Mouse (Mus musculus) hindbrain, embryonic 13.5 days (tissue): ENCODE data around the gene Klc4. TPM values are rescaled to one million over a fixed set of nuclear protein-coding genes. Genes with fewer than 3 reads are reported as not detected.

Source experiments
- ATAC-seq: fragments of 200-750 bp; cut with Nextera tagmentation; 2 replicates; pipeline ENCODE4 v1.8.0; 2017; ENCODE audit warnings: moderate TSS enrichment; ENCODE audit not compliant: low FRiP score
- H3K27ac ChIP-seq: fragments of 300-500 bp; sonication (generic); 2 replicates; pipeline ENCODE4 v1.5.1; 2015; ENCODE audit warnings: inconsistent platforms, mild to moderate bottlenecking, moderate library complexity
- H3K27me3 ChIP-seq: fragments of 300-500 bp; sonication (generic); 2 replicates; pipeline ENCODE4 v1.6.1; 2015; ENCODE audit warnings: mild to moderate bottlenecking, inconsistent platforms
- H3K36me3 ChIP-seq: fragments of 300-500 bp; sonication (generic); 2 replicates; pipeline ENCODE4 v1.6.1; 2015; ENCODE audit warnings: mild to moderate bottlenecking, inconsistent platforms
- H3K4me1 ChIP-seq: fragments of 300-500 bp; sonication (generic); replicated peaks from 2 replicates; pipeline ENCODE4 v1.6.1; 2015; ENCODE audit warnings: inconsistent platforms
- H3K4me2 ChIP-seq: fragments of 300-500 bp; sonication (generic); 2 replicates; pipeline ENCODE4 v1.6.1; 2015; ENCODE audit warnings: inconsistent platforms, mild to moderate bottlenecking, moderate library complexity
- H3K4me3 ChIP-seq: fragments of 300-500 bp; sonication (generic); 2 replicates; pipeline ENCODE4 v1.5.1; 2015; ENCODE audit warnings: mild to moderate bottlenecking, inconsistent platforms
- H3K9ac ChIP-seq: fragments of 300-500 bp; sonication (generic); 2 replicates; pipeline ENCODE4 v1.6.1; 2015; ENCODE audit warnings: mild to moderate bottlenecking, inconsistent platforms
- H3K9me3 ChIP-seq: fragments of 300-500 bp; sonication (generic); 2 replicates; pipeline ENCODE4 v1.6.1; 2016; ENCODE audit warnings: inconsistent platforms
- WGBS: fragments of 180-500 bp; shearing (Covaris S2); methylation state at CpG from one replicate; pipeline ENCODE4 v1.1.7; 2015; 5-methylcytosine and 5-hydroxymethylcytosine counted together
- polyA plus RNA-seq: library from polyadenylated mRNA; unstranded; fragments of >200 nt; fragmentation: Nextera tagmentation; extraction: Ambion mirVana; gene quantifications from 2 replicates; pipeline ENCODE4 v1.2.1, GENCODE M21; 2015

The Klc4 gene
- polyA plus RNA-seq, 1 experiment from 2014 or later: 45.9 TPM

DNA sequence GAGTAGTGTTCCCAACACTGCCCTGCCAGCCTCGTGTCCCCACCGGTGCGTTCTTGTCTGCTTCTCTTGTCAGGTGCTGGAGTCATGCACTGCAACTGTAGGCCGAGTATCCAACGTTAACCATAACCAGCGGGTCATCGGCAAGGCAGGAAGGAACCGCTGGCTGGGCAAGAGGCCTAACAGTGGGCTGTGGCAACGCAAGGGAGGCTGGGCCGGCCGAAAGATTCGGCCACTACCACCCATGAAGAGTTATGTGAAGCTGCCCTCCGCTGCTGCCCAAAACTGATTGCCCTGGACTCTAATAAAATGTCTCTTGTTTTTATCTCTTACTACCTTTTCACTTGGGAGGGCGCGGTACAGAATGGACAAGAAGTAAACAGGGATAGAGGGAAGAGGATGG, 4.0 kb upstream of the Klc4 start:
- H3K4me2 ChIP-seq: peak overlapping the region; percentile 85
- H3K4me3 ChIP-seq: peak overlapping the region; percentile 72
- peaks cover 67% of the 10 kb centered on the region for H3K4me1 ChIP-seq
- peak overlapping the region; percentile 95 for H3K9ac ChIP-seq
- no peaks in the 10 kb centered on the region for H3K9me3 ChIP-seq
- peak overlapping the region; percentile 97 for H3K27ac ChIP-seq
- 41% methylated on average over 15 of the region's 15 CpGs for WGBS
- no peak for ATAC-seq
- H3K36me3 ChIP-seq: peaks cover 30% of the 10 kb centered on the region
- H3K27me3 ChIP-seq: no peaks in the 10 kb centered on the region

DNA sequence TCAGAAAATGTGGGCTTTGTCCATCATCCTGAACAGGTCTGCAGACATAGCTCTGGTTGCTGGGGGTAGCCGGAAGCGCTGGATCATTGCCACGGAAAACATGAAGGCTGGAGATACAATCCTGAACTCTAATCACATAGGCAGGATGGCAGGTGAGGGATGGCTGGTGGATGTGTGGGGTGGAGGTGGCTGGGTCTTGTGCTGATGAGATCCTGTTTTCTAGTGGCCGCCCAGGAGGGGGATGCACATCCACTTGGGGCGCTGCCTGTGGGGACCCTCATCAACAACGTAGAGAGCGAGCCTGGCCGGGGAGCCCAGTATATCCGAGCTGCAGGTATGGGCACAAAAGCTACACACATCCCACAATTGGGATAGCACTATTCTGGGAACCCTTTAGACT, 2.6 kb upstream of the Klc4 start:
- no peaks in the 10 kb centered on the region for H3K27me3 ChIP-seq
- peaks cover 69% of the 10 kb centered on the region for H3K4me1 ChIP-seq

DNA sequence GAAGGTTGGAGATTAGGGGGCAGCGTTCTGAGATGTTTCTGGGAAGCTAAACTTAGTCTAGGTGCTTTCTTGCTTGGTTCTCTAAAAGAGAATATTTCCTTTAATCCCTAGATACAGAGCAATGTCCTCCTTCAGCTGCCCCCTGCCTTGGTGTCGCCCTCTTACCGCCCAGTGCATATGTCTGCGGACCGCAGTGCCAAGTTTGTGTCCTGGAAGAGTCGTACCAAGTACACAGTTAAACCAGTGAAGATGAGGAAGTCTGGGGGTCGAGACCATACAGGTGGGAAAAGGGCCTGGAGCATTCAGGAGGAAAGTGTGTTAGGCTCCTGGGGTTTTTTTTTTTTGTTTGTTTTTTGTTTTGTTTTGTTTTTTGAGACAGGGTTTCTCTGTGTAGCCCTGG, 1.5 kb upstream of the Klc4 start:
- Histone ChIP-seq H3K4me3 (peak overlapping the region; percentile 75; the same call in 1 of the 2 replicates), H3K4me1 (peaks cover 59% of the 10 kb centered on the region)
- WGBS: 95% methylated on average over 7 of the region's 7 CpGs

More for the DNA sequence above, 2.6 kb upstream of the Klc4 start:
- Histone ChIP-seq H3K27ac (no peak overlapping the region), H3K9me3 (no peaks in the 10 kb centered on the region), H3K36me3 (peaks cover 16% of the 10 kb centered on the region), H3K4me2 (no peak overlapping the region), H3K9ac (peak overlapping the region; percentile 31; the same call in 1 of the 2 replicates), H3K4me3 (no peak overlapping the region)
- WGBS: 88% methylated on average over 9 of the region's 9 CpGs
- no peak for ATAC-seq

DNA sequence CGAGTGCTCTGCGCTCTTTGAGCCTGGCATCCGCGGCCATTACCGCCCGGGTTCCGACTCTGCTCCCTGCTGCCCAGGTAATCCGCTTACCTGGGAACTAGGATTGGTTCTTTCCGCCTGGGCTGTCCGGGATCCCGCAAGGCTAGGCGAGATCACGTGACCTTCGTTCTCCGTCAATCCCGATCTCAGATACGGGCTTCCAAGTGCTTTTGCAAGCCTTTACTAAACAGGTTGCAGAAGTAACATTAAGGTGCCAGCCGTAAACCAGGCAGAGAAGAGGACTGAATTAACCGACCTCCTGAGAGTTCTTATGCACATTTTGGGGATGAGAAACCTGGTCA, 470 bp upstream of the Klc4 start:
- Histone ChIP-seq H3K9ac (peak overlapping the region; percentile 83), H3K4me3 (peak overlapping the region; percentile 75), H3K36me3 (peaks cover 20% of the 10 kb centered on the region), H3K4me2 (peak overlapping the region; percentile 88), H3K4me1 (peaks cover 49% of the 10 kb centered on the region), H3K9me3 (no peaks in the 10 kb centered on the region), H3K27ac (peak overlapping the region; percentile 92), H3K27me3 (no peaks in the 10 kb centered on the region)
- ATAC-seq: no peak
- under 1% methylated on average over 19 of the region's 19 CpGs for WGBS

More for the DNA sequence above, 1.5 kb upstream of the Klc4 start:
- Histone ChIP-seq H3K36me3 (peaks cover 10% of the 10 kb centered on the region; the same call in 1 of the 2 replicates), H3K9me3 (no peaks in the 10 kb centered on the region), H3K4me2 (peak overlapping the region; percentile 88), H3K27me3 (no peaks in the 10 kb centered on the region), H3K9ac (peak overlapping the region; percentile 83; the same call in 1 of the 2 replicates), H3K27ac (no peak overlapping the region)
- ATAC-seq: no peak

DNA sequence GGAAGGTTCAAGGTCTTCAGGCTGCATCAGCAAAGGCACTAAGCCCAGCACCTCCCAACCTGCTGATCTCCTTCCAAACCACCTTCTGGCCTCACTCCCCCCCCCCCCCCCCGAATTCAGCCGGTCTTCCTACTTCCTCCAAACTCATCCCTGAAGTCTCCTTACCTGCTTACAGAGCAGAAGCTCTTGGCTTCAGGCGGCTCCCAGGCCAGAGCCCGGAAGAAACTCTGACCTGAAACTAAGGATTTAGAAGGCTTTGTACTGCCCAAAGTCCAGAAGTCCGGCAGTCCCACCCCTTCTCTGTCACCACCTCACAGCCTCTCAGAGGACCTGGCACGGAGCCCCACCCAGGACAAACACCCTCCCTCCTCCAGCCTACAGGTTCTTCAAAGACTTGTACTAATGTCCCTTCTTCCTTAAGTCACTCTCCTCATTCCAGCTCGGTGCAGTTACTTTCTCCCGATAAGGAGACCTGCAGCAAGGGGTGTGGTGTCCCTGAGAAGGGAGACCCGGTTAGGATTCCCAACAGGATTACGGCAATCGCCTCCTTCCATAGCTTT, 826 bp downstream of the Klc4 start:
- Histone ChIP-seq H3K9ac (peak overlapping the region; percentile 89), H3K27me3 (no peaks in the 10 kb centered on the region), H3K9me3 (no peaks in the 10 kb centered on the region), H3K36me3 (peaks cover 33% of the 10 kb centered on the region), H3K4me1 (peaks cover 39% of the 10 kb centered on the region), H3K27ac (peak overlapping the region; percentile 52), H3K4me2 (peak overlapping the region; percentile 88), H3K4me3 (peak overlapping the region; percentile 75)
- peak; percentile 5; the same call in 1 of the 2 replicates for ATAC-seq
- 16% methylated on average over 11 of the region's 11 CpGs for WGBS

DNA sequence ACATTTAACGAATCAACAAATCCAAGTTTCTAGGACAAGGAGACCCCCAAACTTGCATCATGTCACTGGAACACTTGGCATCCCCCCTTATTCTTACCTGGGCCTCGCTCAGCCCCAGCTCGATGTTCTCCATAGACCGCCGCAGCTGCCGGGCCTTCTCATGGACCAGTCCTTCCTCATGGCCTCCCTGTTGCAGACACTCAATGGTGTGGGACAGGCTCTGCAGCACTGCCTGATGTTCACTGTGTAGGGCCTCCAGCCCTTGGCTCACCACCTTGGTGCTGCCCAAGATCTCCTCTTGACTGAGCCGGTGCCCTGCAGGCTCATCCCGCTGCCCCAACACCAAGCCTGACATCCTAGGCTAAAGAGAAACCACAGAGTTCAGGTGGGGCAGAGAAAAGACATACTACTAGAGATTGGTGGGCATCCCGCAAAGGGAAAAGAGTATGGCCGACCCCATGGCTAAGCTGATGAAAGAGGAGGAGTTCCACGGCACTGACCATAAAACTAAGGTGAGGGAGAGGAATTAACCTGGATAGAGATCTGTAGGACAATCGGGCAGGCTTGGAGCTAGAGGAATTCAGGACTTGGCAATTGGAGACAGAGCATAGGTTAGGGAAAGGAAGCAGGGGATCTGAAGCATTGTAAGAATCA, 1.5 kb downstream of the Klc4 start:
- H3K4me1 ChIP-seq: peaks cover 32% of the 10 kb centered on the region
- no peak for ATAC-seq
- H3K27me3 ChIP-seq: no peaks in the 10 kb centered on the region
- H3K36me3 ChIP-seq: peaks cover 40% of the 10 kb centered on the region
- peak overlapping the region; percentile 75 for H3K4me3 ChIP-seq
- 93% methylated on average over 12 of the region's 12 CpGs for WGBS
- H3K9ac ChIP-seq: peak overlapping the region; percentile 89
- H3K4me2 ChIP-seq: peak overlapping the region; percentile 88
- no peak overlapping the region for H3K27ac ChIP-seq
- no peaks in the 10 kb centered on the region for H3K9me3 ChIP-seq

DNA sequence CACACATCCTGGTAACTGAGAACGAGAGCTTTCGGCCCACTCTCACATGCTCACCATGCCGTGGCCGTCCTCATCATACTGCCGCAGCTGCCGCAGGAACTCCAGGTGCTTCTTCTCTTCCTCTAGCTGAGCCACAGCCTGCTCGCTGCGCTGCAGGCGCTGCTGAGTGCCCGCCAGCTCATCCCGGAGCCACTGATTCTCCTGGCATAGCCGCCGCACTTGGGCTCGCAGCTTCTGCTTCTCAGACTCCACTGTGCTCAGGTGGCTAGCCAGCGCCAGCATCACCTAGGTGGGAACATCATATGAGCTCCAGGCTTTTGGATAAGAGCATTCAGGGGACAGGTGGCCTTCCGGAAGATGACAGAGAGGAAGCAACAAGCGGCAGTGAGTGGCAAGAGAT, 3.8 kb downstream of the Klc4 start:
- no peak overlapping the region for H3K27ac ChIP-seq
- H3K9ac ChIP-seq: no peak overlapping the region
- no peaks in the 10 kb centered on the region for H3K9me3 ChIP-seq
- H3K27me3 ChIP-seq: no peaks in the 10 kb centered on the region
- H3K4me1 ChIP-seq: peaks cover 31% of the 10 kb centered on the region
- H3K4me2 ChIP-seq: no peak overlapping the region
- no peak overlapping the region for H3K4me3 ChIP-seq
- WGBS: 91% methylated on average over 17 of the region's 17 CpGs
- ATAC-seq: no peak
- H3K36me3 ChIP-seq: peaks cover 44% of the 10 kb centered on the region

DNA sequence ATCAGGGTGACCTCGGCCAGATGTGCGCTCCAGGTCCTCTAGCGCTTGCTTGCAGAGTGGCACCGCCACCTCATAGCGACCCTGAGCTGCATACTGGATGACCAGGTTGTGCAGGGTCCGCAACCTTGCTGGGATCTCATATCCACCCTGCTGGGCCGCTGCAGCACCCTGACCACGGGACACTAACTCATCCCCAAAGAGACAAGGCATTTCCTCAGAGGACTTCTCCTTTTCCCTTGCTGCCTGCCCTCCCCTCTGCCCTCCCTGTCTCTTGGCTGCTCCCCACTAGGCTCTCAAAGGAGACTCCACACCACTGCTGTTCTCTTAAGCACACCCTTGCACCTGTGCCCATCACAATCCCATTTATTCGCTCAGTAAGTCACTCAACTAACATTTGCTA, 5.9 kb downstream of the Klc4 start:
- Histone ChIP-seq H3K27ac (no peak overlapping the region), H3K9me3 (no peaks in the 10 kb centered on the region), H3K9ac (no peak overlapping the region), H3K36me3 (peaks cover 61% of the 10 kb centered on the region), H3K27me3 (no peaks in the 10 kb centered on the region), H3K4me3 (no peak overlapping the region), H3K4me1 (peaks cover 26% of the 10 kb centered on the region), H3K4me2 (no peak overlapping the region)
- no peak for ATAC-seq
- 87% methylated on average over 9 of the region's 9 CpGs for WGBS

DNA sequence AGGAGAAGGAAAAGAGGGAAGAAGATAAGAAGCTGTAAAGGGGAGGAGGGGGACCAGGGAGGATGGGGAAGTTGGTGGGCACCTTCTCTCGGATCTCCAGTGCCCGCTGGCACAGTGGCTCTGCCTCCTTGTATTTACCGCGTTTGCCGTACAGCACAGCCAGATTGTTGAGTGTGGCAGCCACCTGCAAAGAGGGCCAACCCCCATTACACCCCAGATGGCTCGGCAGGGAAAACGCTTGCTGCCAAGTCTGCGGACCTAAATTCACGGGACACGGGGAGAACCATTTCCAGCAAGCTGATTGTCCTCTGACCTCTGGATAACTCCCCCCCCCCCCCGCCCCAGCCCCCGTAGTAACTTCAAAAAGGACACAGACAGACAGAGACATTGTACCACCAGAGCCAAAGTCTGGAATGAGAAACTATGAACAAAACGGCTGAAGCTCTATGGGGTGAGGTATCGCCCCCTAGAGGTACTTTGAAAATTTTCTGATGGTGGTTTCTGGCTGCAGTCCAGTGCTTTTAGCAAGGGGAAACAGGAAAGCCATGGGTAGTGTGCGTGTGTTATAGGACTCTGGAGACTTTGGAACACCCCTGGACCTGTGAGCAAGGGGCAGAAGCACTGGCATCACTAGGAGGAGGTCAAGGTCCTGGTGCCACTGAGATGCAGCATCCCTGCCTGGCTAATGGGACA, 8.8 kb downstream of the Klc4 start:
- Histone ChIP-seq H3K4me1 (peaks cover 8% of the 10 kb centered on the region; the same call in 1 of the 2 replicates), H3K4me2 (peak overlapping the region; percentile 25; the same call in 1 of the 2 replicates), H3K27ac (peak overlapping the region; percentile 35; the same call in 1 of the 2 replicates), H3K9ac (0 out of 2 replicates have a peak overlapping the region, but pooled peaks have one; percentile 46), H3K36me3 (peaks cover 80% of the 10 kb centered on the region), H3K27me3 (no peaks in the 10 kb centered on the region), H3K9me3 (no peaks in the 10 kb centered on the region), H3K4me3 (no peak overlapping the region)
- peak; percentile 22; the same call in 1 of the 2 replicates for ATAC-seq
- WGBS: 17% methylated on average over 15 of the region's 15 CpGs

DNA sequence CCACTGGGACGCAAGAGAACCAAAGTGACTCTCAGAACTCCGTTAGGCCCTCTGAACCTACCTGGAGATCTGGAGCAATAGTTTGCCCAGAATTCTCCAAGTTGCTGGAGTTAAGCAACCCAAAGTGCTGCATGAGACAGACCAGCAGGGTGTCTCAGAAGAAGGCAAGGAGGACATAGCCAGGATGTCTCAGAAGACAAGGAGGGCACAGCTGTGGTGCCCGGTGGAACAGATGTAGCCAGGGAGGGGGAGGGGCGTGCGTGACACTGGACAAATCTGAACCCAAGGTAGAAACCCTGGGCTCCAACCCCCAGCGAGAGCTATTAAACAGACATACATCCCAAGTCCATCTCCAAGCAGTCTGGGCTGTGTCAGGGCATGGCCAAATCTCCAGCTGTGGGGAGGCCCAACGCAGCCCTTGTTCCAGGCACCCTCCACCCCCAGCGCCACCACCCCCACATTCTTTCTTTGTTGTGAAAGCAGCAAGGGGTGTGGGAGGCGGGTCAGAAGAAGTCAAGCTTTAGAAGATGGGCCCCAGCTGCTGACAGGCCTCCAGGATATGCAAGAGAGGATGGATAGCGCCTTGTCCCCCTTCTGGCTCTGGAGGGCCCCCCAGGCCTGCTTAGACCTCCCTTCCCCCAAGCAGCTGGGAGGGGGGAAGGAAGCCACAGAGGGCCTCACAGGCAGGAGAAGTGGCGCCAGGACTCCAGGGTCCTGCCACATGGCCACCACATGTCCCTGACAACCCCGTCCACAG, 16.0 kb downstream of the Klc4 start:
- WGBS: 6% methylated on average over 12 of the region's 12 CpGs
- peak overlapping the region; percentile 96 for H3K4me3 ChIP-seq
- peak overlapping the region; percentile 71 for H3K4me2 ChIP-seq
- no peaks in the 10 kb centered on the region for H3K9me3 ChIP-seq
- H3K9ac ChIP-seq: peak overlapping the region; percentile 98
- peaks cover 38% of the 10 kb centered on the region for H3K4me1 ChIP-seq
- ATAC-seq: peak; percentile 53
- H3K27me3 ChIP-seq: no peaks in the 10 kb centered on the region
- peaks cover 32% of the 10 kb centered on the region for H3K36me3 ChIP-seq
- peak overlapping the region; percentile 95 for H3K27ac ChIP-seq

DNA sequence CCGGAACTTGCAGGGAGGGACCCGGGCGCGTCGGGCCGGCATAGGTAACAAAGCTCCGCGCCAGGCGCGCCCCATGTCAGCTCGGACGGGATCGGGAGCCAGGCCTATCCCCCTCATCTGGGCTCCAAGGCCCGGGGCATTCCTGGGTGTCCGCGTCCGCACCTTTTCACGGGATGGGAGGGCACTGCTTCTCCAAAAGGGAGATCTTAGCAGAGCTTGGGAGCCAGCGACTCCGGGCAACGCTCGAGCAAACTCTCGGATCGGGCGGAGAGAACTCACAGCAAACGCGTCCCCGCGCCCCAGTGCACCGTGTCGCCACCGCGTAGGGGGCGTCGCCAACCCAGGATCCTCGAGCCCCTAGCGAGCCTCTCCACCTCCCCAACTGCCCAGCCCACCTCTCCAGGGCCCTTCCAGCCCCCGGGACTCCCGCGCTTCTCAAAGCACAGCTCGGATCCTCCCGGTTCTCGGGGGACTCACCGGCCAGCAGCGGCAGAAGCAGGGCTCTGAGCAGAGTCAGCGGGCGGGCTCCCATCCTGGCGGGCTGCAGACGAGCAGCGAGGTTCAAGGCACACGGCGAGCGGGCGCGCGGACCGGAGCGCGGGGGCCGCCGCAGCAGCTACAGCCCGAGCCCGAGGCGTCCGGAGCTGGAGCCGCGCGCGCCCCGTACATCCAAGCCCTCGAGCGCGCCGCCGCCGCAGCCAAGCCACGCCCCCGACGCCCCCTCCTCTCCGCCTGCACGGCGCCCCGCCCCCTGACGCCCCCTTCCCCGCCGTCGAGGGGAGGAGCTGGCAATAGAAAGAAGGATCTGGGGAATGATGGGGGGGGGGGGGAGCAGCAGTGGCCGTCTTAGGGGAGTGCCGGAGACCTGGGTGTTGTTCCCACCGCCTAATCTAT, 16.8 kb downstream of the Klc4 start, which contains the start of gene Ptk7:
Ptk7 (minus strand) TSS at position 714 of the 894 bp plus-strand sequence.
- Histone ChIP-seq H3K4me2 (peak within 1 kb of the TSS; percentile 71), H3K4me3 (peak within 1 kb of the TSS; percentile 96), H3K27me3 (no peaks in the 10 kb centered on the region), H3K27ac (peak within 1 kb of the TSS; percentile 95), H3K9ac (peak within 1 kb of the TSS; percentile 98), H3K9me3 (no peaks in the 10 kb centered on the region), H3K36me3 (peaks cover 27% of the 10 kb centered on the region), H3K4me1 (peaks cover 46% of the 10 kb centered on the region)
- ATAC-seq: peak; percentile 73
- under 1% methylated on average over 82 of the region's 90 CpGs for WGBS
